Mouse (Mus musculus) E14TG2a.4 (cell line): ENCODE measurements around the gene Svip.

Source experiments
- H3K27me3 ChIP-seq: 2 replicates; pipeline ENCODE4 v1.6.1; 2014; ENCODE audit warnings: low read length, control low read depth; ENCODE audit not compliant: insufficient read depth
- H3K36me3 ChIP-seq: 2 replicates; pipeline ENCODE4 v1.6.1; 2014; ENCODE audit warnings: low read length, control low read depth; ENCODE audit not compliant: insufficient read depth
- H3K4me1 ChIP-seq: replicated peaks from 2 replicates; pipeline ENCODE4 v1.6.1; 2014; ENCODE audit warnings: low read depth, low read length, control low read depth
- H3K4me3 ChIP-seq: replicated peaks from 2 replicates; pipeline ENCODE4 v1.5.1; 2014; ENCODE audit warnings: mild to moderate bottlenecking, low read length
- H3K9me3 ChIP-seq: 2 replicates; pipeline ENCODE4 v1.6.1; 2014; ENCODE audit warnings: low read length, control low read depth
- CTCF ChIP-seq: conservative IDR thresholded peaks from 2 replicates; pipeline ENCODE4 v1.5.1; 2014; ENCODE audit warnings: low read length
- NANOG ChIP-seq: IDR thresholded peaks from 2 replicates; pipeline ENCODE4 v1.6.1; 2014; ENCODE audit warnings: borderline replicate concordance, low read length, mixed read lengths
- POU5F1 ChIP-seq: IDR thresholded peaks from 2 replicates; pipeline ENCODE4 v1.6.1; 2014; ENCODE audit warnings: low read length, borderline replicate concordance

Gene Svip

DNA sequence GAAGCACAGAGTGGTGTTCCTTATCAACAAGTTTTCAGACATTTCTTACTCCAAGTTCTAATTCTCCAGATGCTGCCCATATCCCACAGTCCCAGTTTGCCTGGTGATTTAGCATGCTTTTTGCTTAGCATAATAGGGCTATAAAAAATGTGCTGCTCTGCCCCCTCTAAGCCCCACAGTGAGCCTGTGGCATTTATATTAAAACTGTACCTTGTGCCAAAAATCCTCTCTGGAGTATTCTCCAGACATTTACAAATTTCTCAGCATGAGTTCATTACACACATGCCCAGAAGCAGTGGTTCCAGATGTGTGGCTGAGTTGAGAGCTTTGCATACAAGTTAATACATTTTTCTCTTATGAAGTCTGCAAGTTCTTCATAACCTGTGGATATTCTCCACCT is 36.4 kb downstream of the Svip start:
- H3K36me3 ChIP-seq = no peaks in the 10 kb centered on the region
- H3K4me3 ChIP-seq = no peak overlapping the region
- no peaks in the 10 kb centered on the region for H3K9me3 ChIP-seq
- TF ChIP-seq NANOG = no peak
- TF ChIP-seq POU5F1 = no peak
- no peak for TF ChIP-seq CTCF
- no peaks in the 10 kb centered on the region for H3K4me1 ChIP-seq
- no peaks in the 10 kb centered on the region for H3K27me3 ChIP-seq

GRCm38 (mm10) chr7:51967581-51967980 is 38.2 kb downstream of the Svip start:
- Histone ChIP-seq H3K27me3 (no peaks in the 10 kb centered on the region), H3K36me3 (no peaks in the 10 kb centered on the region), H3K4me1 (0 out of 2 replicates have a peak, but pooled peaks cover 3% of the 10 kb centered on the region), H3K9me3 (no peaks in the 10 kb centered on the region), H3K4me3 (no peak overlapping the region)
- TF ChIP-seq POU5F1 (no peak), CTCF (no peak), NANOG (no peak)

DNA sequence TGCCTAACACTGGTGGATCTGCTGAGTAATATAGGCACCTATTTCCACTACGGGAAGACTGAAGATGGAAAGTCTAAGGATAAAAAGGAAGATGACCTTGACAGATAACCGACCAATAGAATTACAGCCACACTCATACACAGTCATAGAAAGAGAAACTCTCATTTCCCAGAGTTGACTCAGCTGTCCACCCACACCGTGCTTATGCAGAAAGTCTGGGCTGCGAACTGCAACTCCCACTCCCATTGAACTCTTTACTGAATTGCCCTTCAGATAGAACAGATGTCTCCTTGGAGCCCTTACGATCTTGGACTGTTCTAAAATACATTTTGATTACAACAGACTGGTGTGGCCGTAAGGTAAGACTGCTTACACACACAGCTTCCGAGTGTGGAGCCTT is 41.1 kb downstream of the Svip start:
- Histone ChIP-seq H3K4me1 (peaks cover 3% of the 10 kb centered on the region; the same call in 1 of the 2 replicates), H3K36me3 (no peaks in the 10 kb centered on the region), H3K9me3 (peaks cover 8% of the 10 kb centered on the region; the same call in 1 of the 2 replicates), H3K4me3 (no peak overlapping the region), H3K27me3 (no peaks in the 10 kb centered on the region)
- TF ChIP-seq NANOG = no peak
- no peak for TF ChIP-seq POU5F1
- no peak for TF ChIP-seq CTCF

GRCm38 (mm10) chr7:51962219-51962952 is 43.4 kb downstream of the Svip start:
- no peak for TF ChIP-seq NANOG
- TF ChIP-seq POU5F1 = no peak
- no peak for TF ChIP-seq CTCF
- no peaks in the 10 kb centered on the region for H3K36me3 ChIP-seq
- peaks cover 8% of the 10 kb centered on the region; the same call in 1 of the 2 replicates for H3K9me3 ChIP-seq
- peaks cover 23% of the 10 kb centered on the region for H3K4me1 ChIP-seq
- H3K27me3 ChIP-seq = no peaks in the 10 kb centered on the region
- H3K4me3 ChIP-seq = no peak overlapping the region

- TF ChIP-seq CTCF = no peak
- TF ChIP-seq POU5F1 = no peak
- TF ChIP-seq NANOG = no peak
- no peak overlapping the region for H3K4me3 ChIP-seq
- H3K9me3 ChIP-seq = peaks cover 8% of the 10 kb centered on the region; the same call in 1 of the 2 replicates
- H3K4me1 ChIP-seq = peaks cover 36% of the 10 kb centered on the region
- H3K36me3 ChIP-seq = no peaks in the 10 kb centered on the region
- no peaks in the 10 kb centered on the region for H3K27me3 ChIP-seq
These were observed 45.0 kb downstream of the Svip start for GRCm38 (mm10) chr7:51960698-51961374.

DNA sequence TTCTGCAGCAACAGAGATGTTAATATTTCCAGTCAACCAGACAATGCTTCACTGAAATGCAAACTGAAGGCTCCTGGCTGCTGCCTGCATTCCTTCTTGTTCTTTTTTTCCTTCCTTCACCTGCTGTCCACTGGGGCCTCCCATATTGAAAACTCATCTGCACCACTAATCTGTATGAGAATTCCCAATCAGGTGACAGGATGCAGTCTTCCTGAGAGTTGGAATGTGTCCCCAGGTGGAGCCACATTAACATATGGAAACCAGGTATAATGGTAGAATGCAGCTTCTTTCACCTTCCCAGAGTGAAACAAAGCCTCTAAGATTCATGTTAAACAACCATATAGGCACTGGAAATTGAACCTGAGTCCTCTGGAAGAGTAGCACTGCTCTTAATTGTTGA is 48.1 kb downstream of the Svip start:
- H3K4me3 ChIP-seq = no peak overlapping the region
- no peak for TF ChIP-seq CTCF
- no peak for TF ChIP-seq NANOG
- TF ChIP-seq POU5F1 = no peak
- H3K36me3 ChIP-seq = no peaks in the 10 kb centered on the region
- peaks cover 8% of the 10 kb centered on the region; the same call in 1 of the 2 replicates for H3K9me3 ChIP-seq
- no peaks in the 10 kb centered on the region for H3K27me3 ChIP-seq
- H3K4me1 ChIP-seq = peaks cover 35% of the 10 kb centered on the region

DNA sequence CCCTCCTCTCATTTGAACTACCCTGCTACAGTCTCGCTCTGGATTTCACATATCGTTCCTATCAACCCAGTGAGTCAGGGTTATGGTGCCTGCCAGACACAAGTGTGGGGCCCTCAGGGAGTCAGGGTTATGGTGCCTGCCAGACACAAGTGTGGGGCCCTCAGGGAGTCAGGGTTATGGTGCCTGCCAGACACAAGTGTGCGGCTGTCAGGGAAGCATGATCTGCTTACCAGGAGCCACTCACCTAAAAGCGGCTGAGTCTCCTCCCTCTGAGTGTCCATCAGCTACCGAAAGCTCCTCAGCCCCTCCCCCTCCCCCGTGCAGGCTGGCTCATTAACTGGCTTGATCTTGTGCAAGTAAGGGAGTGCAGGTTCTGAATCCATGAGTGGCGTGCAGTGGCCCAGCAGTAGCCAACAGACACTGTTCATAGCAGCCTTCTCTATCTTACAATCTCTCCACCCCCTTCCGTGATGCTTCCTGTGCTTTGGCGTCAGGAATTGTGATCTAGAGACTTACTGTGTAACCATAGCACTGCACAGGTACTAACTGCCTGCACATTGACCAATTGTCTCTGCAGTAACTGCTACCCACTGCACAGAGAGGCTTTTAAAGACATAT is 50.3 kb downstream of the Svip start:
- no peaks in the 10 kb centered on the region for H3K36me3 ChIP-seq
- peaks cover 35% of the 10 kb centered on the region for H3K4me1 ChIP-seq
- H3K27me3 ChIP-seq = no peaks in the 10 kb centered on the region
- no peak overlapping the region for H3K4me3 ChIP-seq
- TF ChIP-seq NANOG = no peak
- TF ChIP-seq CTCF = no peak
- TF ChIP-seq POU5F1 = no peak
- H3K9me3 ChIP-seq = no peaks in the 10 kb centered on the region
